ENCODE assay signal across 8 mouse cellular contexts in genomic region chr9:115710039-115710739, GRCm38 (mm10).
DNase-seq lines count a peak whose midpoint lies in the region; ATAC-seq lines count a peak whose summit lies in the region.

No protein-coding gene starts in this region.

- intact Hi-C loops in left cerebral cortex, postnatal 4 days (cut with DNase I) = loop anchor here (10.0 kb wide), 1 partner anchor 335 kb away; no protein-coding TSS in a partner anchor
- intact Hi-C loops in left cerebral cortex, postnatal 36 days (cut with DNase I) = loop anchor here (5.0 kb wide), 1 partner anchor 332 kb away; no protein-coding TSS in a partner anchor
- intact Hi-C loops in gastrocnemius, postnatal 14 days (cut with DNase I; ENCODE audit: low total_unique reads) = loop anchor here (5.0 to 10.0 kb wide), 2 partner anchors 145 to 332 kb away; no protein-coding TSS in a partner anchor

- ATAC-seq in megakaryocyte, adult 5-6 weeks (ENCODE audit: poor library complexity, severe bottlenecking) = peak; percentile 84

- peak; percentile 31 to 35 for DNase-seq in adrenal gland, adult 18-20 months (ENCODE audit: low spot score in 2 of 2)
- no peak for DNase-seq in adrenal gland, adult 8-10 months
- peak; percentile 48 for DNase-seq in left cerebral cortex, postnatal 4 days
- no peak for DNase-seq in left cerebral cortex, postnatal 36 days (ENCODE audit: low spot score in 2 of 2)
- DNase-seq in NIH3T3 (ENCODE audit: low read depth) = peak; percentile 9
- peak; percentile 24 for DNase-seq in gastrocnemius, postnatal 14 days
- DNase-seq in right cerebral cortex, adult 18-20 months = no peak

Comparison
In these comparisons a context has a peak if more than half of its experiments do, and no peak if none do; other contexts are left out.
1. DNase-seq: peak in adrenal gland, adult 18-20 months (2 of 2), left cerebral cortex, postnatal 4 days (single experiment), NIH3T3 (single experiment) and gastrocnemius, postnatal 14 days (single experiment); none in adrenal gland, adult 8-10 months (single experiment), left cerebral cortex, postnatal 36 days (0 of 2) and right cerebral cortex, adult 18-20 months (single experiment).